Mouse (Mus musculus): ENCODE measurements around the gene Fam120b.

GRCm38 (mm10) chr17:15421446-15421845, 25.4 kb downstream of the Fam120b start:
- TF ChIP-seq POLR2A (IDR thresholded peaks at IDR 0.05; ENCODE audit: extremely low read depth, insufficient read depth, low read length), result no peak
- no peak for TF ChIP-seq CTCF (IDR thresholded peaks at IDR 0.05; ENCODE audit: low read depth, low read length)

Measured in liver, adult 2 months (tissue).